Mouse (Mus musculus) embryonic facial prominence, embryonic 15.5 days (tissue): ENCODE results near the gene Ankrd13c. TPM values are rescaled to one million over a fixed set of nuclear protein-coding genes. Genes with fewer than 3 reads are reported as not detected.

Experiments used
- ATAC-seq: fragments of 200-750 bp; cut with Nextera tagmentation; 2 replicates; pipeline ENCODE4 v1.8.0; 2017; ENCODE audit warnings: low read depth, moderate TSS enrichment; ENCODE audit not compliant: insufficient number of reproducible peaks, low FRiP score, low TSS enrichment
- H3K27ac ChIP-seq: fragments of 300-500 bp; sonication (generic); replicated peaks from 2 replicates; pipeline ENCODE4 v1.5.1; 2015; ENCODE audit warnings: mild to moderate bottlenecking, inconsistent platforms
- H3K27me3 ChIP-seq: fragments of 300-500 bp; sonication (generic); 2 replicates; pipeline ENCODE4 v1.6.1; 2015; ENCODE audit warnings: inconsistent platforms
- H3K36me3 ChIP-seq: fragments of 300-500 bp; sonication (generic); 2 replicates; pipeline ENCODE4 v1.6.1; 2015; ENCODE audit warnings: mild to moderate bottlenecking, inconsistent platforms
- H3K4me1 ChIP-seq: fragments of 300-500 bp; sonication (generic); 2 replicates; pipeline ENCODE4 v1.6.1; 2015; ENCODE audit warnings: inconsistent platforms
- H3K4me2 ChIP-seq: fragments of 300-500 bp; sonication (generic); replicated peaks from 2 replicates; pipeline ENCODE4 v1.6.1; 2015; ENCODE audit warnings: mild to moderate bottlenecking, inconsistent platforms
- H3K4me3 ChIP-seq: fragments of 300-500 bp; sonication (generic); replicated peaks from 2 replicates; pipeline ENCODE4 v1.5.1; 2015; ENCODE audit warnings: mild to moderate bottlenecking, inconsistent platforms
- H3K9ac ChIP-seq: fragments of 300-500 bp; sonication (generic); 2 replicates; pipeline ENCODE4 v1.6.1; 2015; ENCODE audit warnings: inconsistent platforms
- H3K9me3 ChIP-seq: fragments of 300-500 bp; sonication (generic); replicated peaks from 2 replicates; pipeline ENCODE4 v1.6.1; 2016; ENCODE audit warnings: inconsistent platforms
- WGBS: fragments of 180-500 bp; shearing (Covaris S2); methylation state at CpG from one replicate; pipeline ENCODE4 v1.1.7; 2015; 5-methylcytosine and 5-hydroxymethylcytosine counted together
- polyA plus RNA-seq: library from polyadenylated mRNA; unstranded; fragments of >200 nt; fragmentation: Nextera tagmentation; extraction: Ambion mirVana; gene quantifications from 2 replicates; pipeline ENCODE4 v1.2.1, GENCODE M21; 2015

The Ankrd13c gene
- polyA plus RNA-seq, 1 experiment from 2014 or later, result 19.7 TPM

- no peak overlapping the region for H3K9ac ChIP-seq
- no peaks in the 10 kb centered on the region for H3K4me1 ChIP-seq
- no peaks in the 10 kb centered on the region for H3K9me3 ChIP-seq
- H3K4me3 ChIP-seq, result no peak overlapping the region
- no peak for ATAC-seq
- no peaks in the 10 kb centered on the region for H3K36me3 ChIP-seq
- H3K27ac ChIP-seq, result no peak overlapping the region
- 63% methylated on average over 2 of the region's 2 CpGs for WGBS
- H3K4me2 ChIP-seq, result no peak overlapping the region
- no peaks in the 10 kb centered on the region for H3K27me3 ChIP-seq
Measured at GRCm38 (mm10) chr3:157955466-157955865, 8.4 kb downstream of the Ankrd13c start.

- H3K36me3 ChIP-seq, result no peaks in the 10 kb centered on the region
- no peak overlapping the region for H3K4me2 ChIP-seq
- no peak overlapping the region for H3K9ac ChIP-seq
- 88% methylated on average over 3 of the region's 3 CpGs for WGBS
- H3K27ac ChIP-seq, result no peak overlapping the region
- no peak overlapping the region for H3K4me3 ChIP-seq
- no peaks in the 10 kb centered on the region for H3K4me1 ChIP-seq
- ATAC-seq, result no peak
- no peaks in the 10 kb centered on the region for H3K27me3 ChIP-seq
- no peaks in the 10 kb centered on the region for H3K9me3 ChIP-seq
Measured at GRCm38 (mm10) chr3:157956201-157956600, 9.2 kb downstream of the Ankrd13c start.

DNA sequence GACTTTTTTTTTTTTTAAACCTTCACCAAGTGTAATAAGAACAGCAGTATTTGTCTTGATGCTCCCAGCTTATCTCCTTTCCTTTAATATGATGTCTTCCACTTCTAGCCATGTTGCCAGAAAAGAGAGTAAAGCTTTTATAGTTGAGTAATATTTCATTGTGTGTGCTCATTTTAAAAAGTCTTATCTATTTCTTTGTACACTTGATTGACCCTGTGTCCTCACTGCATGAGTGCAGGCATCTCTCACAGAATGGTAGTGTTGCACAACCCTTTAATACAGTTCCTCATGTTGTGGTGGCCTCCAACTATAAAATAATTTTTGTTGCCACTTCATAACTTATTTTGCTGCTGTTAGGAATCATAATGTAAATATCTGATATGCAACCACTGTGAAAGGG lies 10.3 kb downstream of the Ankrd13c start:
- Histone ChIP-seq H3K4me1 (no peaks in the 10 kb centered on the region), H3K27ac (no peak overlapping the region), H3K27me3 (no peaks in the 10 kb centered on the region), H3K4me3 (no peak overlapping the region), H3K9me3 (no peaks in the 10 kb centered on the region), H3K36me3 (peaks cover 2% of the 10 kb centered on the region; the same call in 1 of the 2 replicates), H3K4me2 (no peak overlapping the region), H3K9ac (no peak overlapping the region)
- no peak for ATAC-seq

DNA sequence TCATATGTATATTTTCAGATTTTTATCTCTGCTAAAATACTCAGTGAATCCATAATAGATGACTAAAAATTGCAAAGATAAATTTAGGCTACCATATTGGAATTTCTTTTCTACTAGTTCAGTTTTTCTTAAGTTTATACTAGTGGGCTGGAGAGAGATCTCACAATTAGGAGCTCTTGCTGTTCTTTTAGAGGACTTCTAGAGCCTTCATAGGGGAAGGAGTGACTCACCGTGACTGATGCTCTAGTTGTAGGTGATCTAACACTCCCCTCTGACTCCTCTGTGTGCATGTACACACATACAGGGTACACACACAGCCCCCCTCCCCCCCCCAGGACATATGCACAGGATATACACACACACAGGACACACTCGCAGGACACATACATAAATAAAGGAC lies 24.1 kb downstream of the Ankrd13c start:
- Histone ChIP-seq H3K4me3 (no peak overlapping the region), H3K27ac (no peak overlapping the region), H3K27me3 (no peaks in the 10 kb centered on the region), H3K4me1 (no peaks in the 10 kb centered on the region), H3K36me3 (peaks cover 3% of the 10 kb centered on the region; the same call in 1 of the 2 replicates), H3K9me3 (no peaks in the 10 kb centered on the region), H3K9ac (no peak overlapping the region), H3K4me2 (no peak overlapping the region)
- no peak for ATAC-seq
- 97% methylated on average over 2 of the region's 2 CpGs for WGBS

- 97% methylated on average over 2 of the region's 2 CpGs for WGBS
- no peak overlapping the region for H3K4me2 ChIP-seq
- H3K4me1 ChIP-seq, result no peaks in the 10 kb centered on the region
- no peak overlapping the region for H3K4me3 ChIP-seq
- no peak for ATAC-seq
- no peak overlapping the region for H3K27ac ChIP-seq
- H3K9ac ChIP-seq, result no peak overlapping the region
- H3K9me3 ChIP-seq, result no peaks in the 10 kb centered on the region
- no peaks in the 10 kb centered on the region for H3K27me3 ChIP-seq
- H3K36me3 ChIP-seq, result peaks cover 4% of the 10 kb centered on the region; the same call in 1 of the 2 replicates
Measured at GRCm38 (mm10) chr3:157973236-157973635, 26.2 kb downstream of the Ankrd13c start.

DNA sequence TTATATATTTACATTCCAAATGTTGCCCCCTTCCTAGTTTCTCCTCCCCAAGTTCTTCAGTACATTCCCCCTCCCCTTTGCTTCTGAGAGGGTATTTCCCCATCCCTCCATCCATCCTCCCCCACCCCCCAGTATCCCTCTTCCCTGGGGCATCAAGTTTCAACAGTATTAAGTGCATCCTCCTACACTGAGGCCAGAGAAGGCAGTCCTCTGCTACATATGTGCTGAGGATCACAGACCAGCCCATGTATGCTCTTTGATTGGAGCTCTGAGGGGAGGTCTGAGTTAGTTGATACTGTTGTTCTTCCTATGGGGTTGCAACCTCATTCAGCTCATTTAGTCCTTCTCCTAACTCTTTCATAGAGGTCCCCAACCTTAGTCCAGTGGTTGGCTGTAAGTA lies 32.6 kb downstream of the Ankrd13c start:
- no peak overlapping the region for H3K4me2 ChIP-seq
- H3K36me3 ChIP-seq, result 0 out of 2 replicates have a peak, but pooled peaks cover 3% of the 10 kb centered on the region
- no peaks in the 10 kb centered on the region for H3K27me3 ChIP-seq
- H3K4me3 ChIP-seq, result no peak overlapping the region
- no peak overlapping the region for H3K9ac ChIP-seq
- H3K9me3 ChIP-seq, result no peaks in the 10 kb centered on the region
- H3K27ac ChIP-seq, result no peak overlapping the region
- ATAC-seq, result no peak
- H3K4me1 ChIP-seq, result no peaks in the 10 kb centered on the region

DNA sequence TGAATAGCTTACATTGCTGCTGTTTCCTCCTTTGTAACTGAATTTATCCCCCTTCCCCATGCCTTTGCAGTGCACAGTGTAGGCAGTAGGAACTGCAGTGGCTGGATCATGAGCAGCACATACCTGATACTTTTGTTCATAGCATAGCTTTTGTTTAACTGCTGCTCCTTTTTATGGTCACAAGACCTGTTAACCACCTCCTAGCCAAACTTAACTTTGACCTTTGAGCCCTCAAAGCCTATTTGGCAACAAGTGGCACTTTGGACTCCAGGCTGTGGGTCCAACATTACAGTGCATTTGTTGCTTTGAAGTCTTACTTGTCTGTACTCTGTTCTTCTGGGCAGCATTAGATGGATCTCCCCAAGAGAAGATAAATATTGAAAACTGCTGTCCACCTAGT lies 46.3 kb downstream of the Ankrd13c start:
- no peak for ATAC-seq

GRCm38 (mm10) chr3:157995726-157996125 lies 48.7 kb downstream of the Ankrd13c start:
- ATAC-seq, result no peak
- H3K9ac ChIP-seq, result no peak overlapping the region
- H3K4me1 ChIP-seq, result no peaks in the 10 kb centered on the region
- H3K36me3 ChIP-seq, result 0 out of 2 replicates have a peak, but pooled peaks cover 12% of the 10 kb centered on the region
- H3K27ac ChIP-seq, result no peak overlapping the region
- 84% methylated on average over 2 of the region's 2 CpGs for WGBS
- H3K9me3 ChIP-seq, result no peaks in the 10 kb centered on the region
- no peaks in the 10 kb centered on the region for H3K27me3 ChIP-seq
- H3K4me3 ChIP-seq, result no peak overlapping the region
- H3K4me2 ChIP-seq, result no peak overlapping the region

More for the DNA sequence above, 46.3 kb downstream of the Ankrd13c start:
- Histone ChIP-seq H3K36me3 (peaks cover 26% of the 10 kb centered on the region; the same call in 1 of the 2 replicates), H3K9ac (no peak overlapping the region), H3K9me3 (no peaks in the 10 kb centered on the region), H3K4me2 (no peak overlapping the region), H3K4me1 (no peaks in the 10 kb centered on the region), H3K27me3 (no peaks in the 10 kb centered on the region), H3K27ac (no peak overlapping the region), H3K4me3 (no peak overlapping the region)

DNA sequence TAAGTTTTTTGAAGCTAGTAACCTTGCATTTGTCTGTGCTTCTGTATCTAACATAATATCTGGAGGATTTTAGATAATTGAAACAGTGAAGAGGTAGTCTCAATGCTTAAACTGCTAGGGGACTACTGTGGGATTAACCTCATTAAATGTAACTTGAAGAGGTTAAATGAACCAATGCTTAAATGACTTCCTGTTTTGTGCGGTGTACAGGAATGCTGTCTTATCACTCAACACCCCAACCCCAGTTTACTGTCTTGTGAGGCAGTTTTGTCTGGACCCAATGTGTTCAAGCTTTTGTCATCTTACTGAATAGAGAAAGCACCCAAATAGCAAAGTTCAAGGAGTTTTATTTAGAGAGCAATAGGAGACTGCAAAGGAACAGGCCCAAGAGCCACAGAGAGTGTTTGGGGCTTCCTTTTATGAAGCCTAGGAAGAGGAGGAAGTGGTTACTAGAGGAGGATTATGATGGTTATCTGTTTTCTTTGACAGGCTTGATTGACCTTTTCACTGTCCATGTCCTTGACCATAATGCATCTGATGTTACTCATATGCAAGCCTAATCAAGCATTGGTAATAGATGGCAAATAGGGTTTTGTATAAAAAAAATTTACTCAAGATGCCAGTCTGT lies 51.8 kb downstream of the Ankrd13c start:
- Histone ChIP-seq H3K27me3 (no peaks in the 10 kb centered on the region), H3K36me3 (peaks cover 26% of the 10 kb centered on the region; the same call in 1 of the 2 replicates), H3K4me2 (no peak overlapping the region), H3K9ac (no peak overlapping the region), H3K4me3 (no peak overlapping the region), H3K9me3 (no peaks in the 10 kb centered on the region), H3K27ac (no peak overlapping the region), H3K4me1 (no peaks in the 10 kb centered on the region)
- no peak for ATAC-seq
- 48% methylated on average over 1 of the region's 1 CpGs for WGBS

DNA sequence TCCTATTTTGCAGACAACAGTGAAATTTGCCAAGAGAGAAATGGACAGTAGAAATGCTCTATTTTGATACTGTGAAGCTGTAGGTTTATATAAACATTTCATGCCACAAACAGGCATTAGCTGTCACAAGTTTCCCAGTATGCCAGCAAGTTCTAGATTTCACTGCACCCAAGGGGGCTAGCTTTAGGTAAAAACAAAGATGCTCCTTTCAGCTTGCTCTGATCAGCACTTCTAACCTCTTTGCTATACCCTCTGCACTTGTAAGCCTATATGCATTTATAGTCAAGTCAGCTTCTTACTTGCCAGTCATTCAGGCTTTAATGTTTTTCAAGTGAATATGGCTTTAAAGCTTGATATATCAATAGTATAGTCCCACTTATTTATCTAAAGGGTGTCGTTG lies 61.6 kb downstream of the Ankrd13c start:
- Histone ChIP-seq H3K27ac (no peak overlapping the region), H3K36me3 (peaks cover 42% of the 10 kb centered on the region), H3K27me3 (no peaks in the 10 kb centered on the region), H3K4me2 (no peak overlapping the region), H3K9me3 (no peaks in the 10 kb centered on the region), H3K4me1 (no peaks in the 10 kb centered on the region), H3K4me3 (no peak overlapping the region), H3K9ac (no peak overlapping the region)
- no peak for ATAC-seq
- WGBS, result 80% methylated on average over 1 of the region's 1 CpGs

- Histone ChIP-seq H3K4me1 (no peaks in the 10 kb centered on the region), H3K4me2 (no peak overlapping the region), H3K9ac (no peak overlapping the region), H3K4me3 (no peak overlapping the region), H3K27ac (no peak overlapping the region), H3K27me3 (no peaks in the 10 kb centered on the region), H3K9me3 (no peaks in the 10 kb centered on the region), H3K36me3 (peaks cover 45% of the 10 kb centered on the region)
- 31% methylated on average over 1 of the region's 1 CpGs for WGBS
- ATAC-seq, result no peak; the same call in 1 of the 2 replicates
Measured at GRCm38 (mm10) chr3:158009762-158010320, 62.8 kb downstream of the Ankrd13c start.
